Mouse (Mus musculus) Patski (cell line): Measurements from ENCODE around the gene Rab9. TPM values are rescaled to one million over a fixed set of nuclear protein-coding genes. Genes with fewer than 3 reads are reported as not detected.
A peak's percentile ranks its signal among the peaks of the same experiment; 100 is the strongest.
"Not testable (repeated sequence)": the region's sequence is repeated elsewhere in the genome, so short reads cannot be mapped to it uniquely, and the experiment has no call there.

ENCODE experiments used
- ATAC-seq: fragments of 100-300 bp; one replicate; pipeline ENCODE4 v1.8.0; 2021
- CTCF ChIA-PET: fragments of 350-600 bp; sonication (Branson Sonifier 250); formaldehyde crosslinking; loops from one replicate; lab custom pipeline; 2022; ENCODE audit warnings: inconsistent platforms; lab: Charles Lee
- POLR2A ChIA-PET: fragments of 350-600 bp; sonication (Branson Sonifier 250); formaldehyde crosslinking; loops from one replicate; lab custom pipeline; 2022; ENCODE audit warnings: antibody characterized with exemption, inconsistent platforms; lab: Charles Lee
- DNase-seq: peaks from one replicate; pipeline ENCODE4 v3.0.0-alpha.2; 2011; ENCODE audit warnings: low read depth, low spot score
- H3K27me3 ChIP-seq: fragments of 371-371 bp; one replicate; pipeline ENCODE4 v1.5.1; 2021
- CTCF ChIP-seq: fragments of 100-300 bp; IDR thresholded peaks from one replicate; pipeline ENCODE4 v1.5.1; 2021
- in situ Hi-C: fragments of 300-500 bp; cut with MboI; formaldehyde crosslinking; loops from 3 replicates; pipeline ENCODE4 v1.11.1; 2018; ENCODE audit warnings: low pct_unique_long_range_greater_than_20kb, mixed read lengths
- polyA plus RNA-seq: library from polyadenylated mRNA; unstranded; gene quantifications from one replicate; pipeline ENCODE4 v1.2.3, GENCODE M21; 2021

Gene Rab9
- polyA plus RNA-seq, result 36.6 TPM

GRCm38 (mm10) chrX:166479365-166479983, at the start of gene Rab9:
Rab9 (minus strand) TSS chrX:166479867.
- no peak for DNase-seq
- TF ChIP-seq CTCF, result no peak
- H3K27me3 ChIP-seq, result no peaks in the 10 kb centered on the region
- ChIA-PET POLR2A (interaction anchor here (1.0 kb wide), 1 partner anchor 40 kb away, joined by 4 read pairs; no protein-coding TSS in a partner anchor), CTCF (no interaction called here)
- peak; percentile 98 for ATAC-seq
- in situ Hi-C loops, result no loop called here

DNA sequence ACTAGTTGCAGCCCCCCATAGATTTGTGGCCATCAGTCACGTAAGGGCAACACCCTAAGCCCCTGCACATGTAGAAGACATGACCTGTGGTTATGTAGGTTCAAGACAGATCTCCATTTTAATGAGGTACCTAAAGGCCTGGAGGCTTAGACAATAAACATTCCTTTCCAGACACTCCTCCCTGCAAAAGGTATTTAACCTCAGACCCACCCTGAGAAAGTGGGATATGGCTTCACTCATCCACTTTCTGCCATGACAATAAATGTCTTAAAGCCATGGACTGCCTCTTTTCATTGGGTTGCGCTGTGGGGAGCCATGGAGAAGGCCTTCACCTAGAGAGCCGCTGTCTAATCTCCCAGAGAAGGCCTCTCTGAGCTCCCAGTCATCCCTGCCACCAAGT, 48.5 kb upstream of the Rab9 start:
- POLR2A ChIA-PET, result no interaction called here

DNA sequence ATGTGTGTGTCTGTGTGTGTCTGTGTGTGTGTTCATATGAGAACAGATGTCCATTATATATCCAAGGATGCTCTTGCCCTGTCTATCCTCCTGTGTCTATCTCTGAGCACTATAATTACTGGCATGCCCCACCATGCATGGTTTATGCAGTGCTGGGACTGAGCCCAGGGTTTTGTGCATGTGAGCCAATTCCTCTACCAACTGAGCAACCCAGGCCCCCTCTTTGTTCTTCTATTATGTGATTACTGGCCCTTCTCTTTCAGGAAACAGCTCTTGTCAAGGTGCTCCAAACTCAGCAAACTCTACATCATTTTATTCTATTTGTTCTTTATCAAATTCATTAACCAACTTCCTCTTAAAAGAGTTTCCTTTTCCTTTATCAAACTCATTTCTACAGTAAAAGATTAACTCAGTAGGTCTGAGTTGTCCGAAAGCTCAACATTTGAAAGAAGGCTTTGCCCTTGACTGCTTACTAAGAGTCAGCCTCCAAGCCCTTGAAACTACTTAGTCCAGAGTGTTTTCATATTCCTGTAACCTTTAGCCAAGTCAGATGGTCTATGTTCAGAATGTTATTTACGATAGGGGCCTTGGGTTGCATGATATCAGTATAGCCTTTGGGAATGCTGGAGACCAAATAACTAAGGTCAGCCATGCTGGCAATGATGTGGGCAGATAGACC, 46.1 kb upstream of the Rab9 start:
- DNase-seq (no peak), ATAC-seq (no peak)
- H3K27me3 ChIP-seq, result no peaks in the 10 kb centered on the region

More for the DNA sequence above, 48.5 kb upstream of the Rab9 start:
- in situ Hi-C loops, result no loop called here
- H3K27me3 ChIP-seq, result no peaks in the 10 kb centered on the region
- no peak for TF ChIP-seq CTCF
- CTCF ChIA-PET, result no interaction called here
- ATAC-seq, result no peak
- no peak for DNase-seq

DNA sequence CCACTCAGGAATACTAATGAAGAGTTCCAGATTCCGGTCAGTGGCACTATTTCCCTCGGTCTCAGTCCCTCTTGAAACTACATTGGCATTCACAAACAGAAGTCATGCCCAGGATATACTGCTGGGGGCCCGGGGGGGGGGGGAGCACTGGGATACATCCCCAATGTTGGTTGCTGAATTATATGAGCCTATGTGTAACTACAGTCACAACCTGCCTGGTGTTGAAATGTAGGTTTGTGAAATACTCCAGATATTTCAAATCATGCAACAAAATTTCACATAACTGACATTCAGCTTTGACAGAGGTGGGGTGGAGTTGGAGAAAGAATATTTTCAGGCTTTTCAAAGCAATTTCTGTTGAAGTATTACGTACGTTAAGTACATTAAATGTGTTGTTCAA, 41.1 kb upstream of the Rab9 start:
- ChIA-PET CTCF (no interaction called here), POLR2A (no interaction called here)
- H3K27me3 ChIP-seq, result no peaks in the 10 kb centered on the region
- ATAC-seq (no peak), DNase-seq (no peak)
- in situ Hi-C loops, result no loop called here
- TF ChIP-seq CTCF, result no peak

More for the DNA sequence above, 46.1 kb upstream of the Rab9 start:
- ChIA-PET CTCF (no interaction called here), POLR2A (no interaction called here)
- in situ Hi-C loops, result no loop called here
- no peak for TF ChIP-seq CTCF

DNA sequence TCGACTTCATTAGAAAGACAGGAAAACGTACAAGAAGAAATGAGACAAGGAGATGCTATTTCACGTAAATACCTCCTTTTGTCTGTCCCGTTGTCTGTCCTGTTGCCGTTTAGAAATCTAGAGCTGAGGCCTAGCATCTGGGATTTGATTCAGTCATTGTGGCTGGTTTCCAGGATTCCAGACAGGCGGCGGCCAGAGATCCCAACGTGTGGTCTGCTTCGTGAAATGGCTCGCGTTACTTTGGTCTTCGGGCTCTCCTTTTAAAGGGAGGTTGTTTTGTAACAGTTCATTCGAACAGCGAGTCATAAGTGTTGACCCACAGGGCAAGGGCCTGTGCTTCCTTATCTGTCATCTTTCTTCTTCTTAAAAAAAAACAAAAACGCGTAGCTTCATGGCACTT, 38.7 kb upstream of the Rab9 start, which contains the start of gene Tceanc:
Gene Tceanc (minus strand): TSS at position 223 of the 400 bp plus-strand sequence.
- in situ Hi-C loops, result no loop called here
- CTCF ChIA-PET, result no interaction called here
- no peaks in the 10 kb centered on the region for H3K27me3 ChIP-seq
- POLR2A ChIA-PET, result interaction anchor here (0.6 kb wide), 1 partner anchor 1564 kb away, joined by 3 read pairs; no protein-coding TSS in a partner anchor
- no peak for TF ChIP-seq CTCF
- DNase-seq (no peak), ATAC-seq (no peak)

GRCm38 (mm10) chrX:166516631-166517030, 37.0 kb upstream of the Rab9 start:
- H3K27me3 ChIP-seq, result no peaks in the 10 kb centered on the region
- DNase-seq (no peak), ATAC-seq (no peak)
- in situ Hi-C loops, result no loop called here
- ChIA-PET POLR2A (no interaction called here), CTCF (no interaction called here)
- TF ChIP-seq CTCF, result no peak

GRCm38 (mm10) chrX:166515923-166516322, 36.3 kb upstream of the Rab9 start:
- no peak for TF ChIP-seq CTCF
- ChIA-PET POLR2A (no interaction called here), CTCF (no interaction called here)
- in situ Hi-C loops, result no loop called here
- ATAC-seq (no peak), DNase-seq (no peak)
- H3K27me3 ChIP-seq, result no peaks in the 10 kb centered on the region

DNA sequence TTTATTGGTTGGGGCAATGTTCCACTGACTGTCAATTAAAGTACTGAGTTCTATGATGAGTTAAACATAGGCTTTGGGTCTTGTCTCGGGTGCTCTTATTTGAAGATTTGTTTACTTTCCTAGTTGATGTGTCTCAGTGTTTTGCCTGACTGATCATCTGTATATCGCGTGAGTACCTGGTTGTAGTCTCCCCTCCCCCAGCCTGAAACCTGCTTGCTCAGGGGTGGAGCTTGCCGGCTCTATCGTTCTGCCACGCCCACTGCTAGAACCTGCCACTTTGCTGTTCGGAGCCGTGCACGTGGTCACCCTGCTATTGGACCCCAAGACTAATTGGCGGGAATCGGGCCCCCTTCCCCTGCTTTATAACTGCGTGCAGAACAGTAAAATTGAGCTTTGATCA, 34.4 kb upstream of the Rab9 start:
- ATAC-seq, H3K27me3 ChIP-seq, POLR2A ChIA-PET, DNase-seq: not testable (repeated sequence)
- CTCF ChIA-PET, result interaction anchor here (1.1 to 1.2 kb wide), 2 partner anchors 28 to 33 kb away, joined by 3 read pairs; no protein-coding TSS in a partner anchor
- in situ Hi-C loops, result loop anchor here (5.0 kb wide), 1 partner anchor 48 kb away; no protein-coding TSS in a partner anchor

DNA sequence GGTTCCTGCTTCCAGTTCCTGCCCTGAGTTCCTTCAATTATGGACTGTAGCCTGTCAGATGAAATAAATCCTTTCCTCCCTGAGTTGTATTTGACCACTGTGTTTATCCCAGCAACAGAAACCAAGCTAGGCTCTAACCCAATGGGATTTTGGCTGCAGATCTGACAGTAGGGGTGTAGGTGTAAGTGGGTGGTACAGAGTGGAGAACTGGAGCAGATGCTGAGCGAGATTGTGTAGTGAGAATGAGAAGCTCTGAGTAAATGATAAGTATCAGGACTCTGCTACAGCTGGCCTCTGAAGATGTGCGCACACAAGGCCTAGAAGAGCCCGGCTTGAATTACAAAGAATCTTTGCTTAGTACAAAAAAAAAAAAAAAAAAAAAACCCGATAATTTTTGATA, 32.4 kb upstream of the Rab9 start:
- CTCF ChIA-PET, result interaction anchor here (0.7 kb wide), 1 partner anchor 10 kb away, joined by 3 read pairs; no protein-coding TSS in a partner anchor

DNA sequence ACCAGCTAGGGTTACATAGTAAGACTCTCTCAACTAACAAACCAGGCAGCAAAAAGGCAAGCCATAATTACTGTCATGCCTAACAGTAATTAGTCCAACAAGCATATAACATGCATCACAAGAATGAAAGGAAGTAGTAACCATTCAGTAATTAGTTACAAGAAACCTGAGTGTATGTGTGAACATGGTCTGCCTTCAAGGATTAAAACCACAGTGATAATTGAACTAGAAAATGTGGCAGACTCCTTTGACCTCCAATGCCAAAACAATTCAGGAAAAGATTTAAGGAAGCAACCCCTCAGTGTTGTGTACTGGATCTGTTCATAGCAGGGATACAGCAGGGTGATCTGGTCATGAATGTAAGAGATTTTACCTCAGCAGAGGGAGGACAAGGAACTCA, 31.4 kb upstream of the Rab9 start:
- TF ChIP-seq CTCF, result no peak
- no peaks in the 10 kb centered on the region for H3K27me3 ChIP-seq
- no peak for ATAC-seq
- no peak for DNase-seq
- ChIA-PET CTCF (no interaction called here), POLR2A (interaction anchor here (0.6 kb wide), 1 partner anchor 16 kb away, joined by 5 read pairs; no protein-coding TSS in a partner anchor)
- in situ Hi-C loops, result loop anchor here (5.0 kb wide), 1 partner anchor 51 kb away; no protein-coding TSS in a partner anchor

More for the DNA sequence above, 32.4 kb upstream of the Rab9 start:
- in situ Hi-C loops, result loop anchor here (5.0 kb wide), 1 partner anchor 50 kb away; no protein-coding TSS in a partner anchor
- DNase-seq, result no peak
- TF ChIP-seq CTCF, result no peak
- no peak for ATAC-seq
- no peaks in the 10 kb centered on the region for H3K27me3 ChIP-seq
- POLR2A ChIA-PET, result no interaction called here
